Mouse (Mus musculus): ENCODE measurements at regions not wholly inside any gene's neighbourhood (a gene's known extent, or its start where the extent isn't known, plus 50 kb on each side); places are given as distances from the start of the nearest gene placed in this dataset.

DNA sequence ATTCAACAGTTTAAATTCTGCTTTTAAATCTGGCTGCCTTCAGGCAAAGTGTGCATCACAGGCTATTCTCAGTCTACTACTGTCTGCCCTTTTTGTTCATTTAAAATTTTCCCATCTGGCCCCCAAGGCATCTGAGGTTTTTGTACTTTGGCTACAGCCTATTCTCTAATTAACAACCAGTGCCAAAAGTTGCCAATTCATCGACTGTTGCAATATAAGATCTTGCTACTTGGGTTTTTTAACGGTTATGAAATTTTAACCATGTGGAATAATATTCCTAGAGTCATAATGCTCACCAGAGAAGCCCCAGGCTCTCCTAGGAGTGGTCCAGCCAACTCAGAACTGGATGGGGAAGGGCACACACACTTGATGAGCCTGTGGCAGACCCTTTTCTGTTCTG, 508.4 kb upstream of the Gm765 start:
- dilution Hi-C loops (cut with MboI; ENCODE audit: extremely low pct_ligation_motif_present, extremely low pct_unique_long_range_greater_than_20kb, low sequenced_read_pairs), result no loop called here
- no peaks in the 10 kb centered on the region for H3K9me3 ChIP-seq (replicated peaks; ENCODE audit: low read length)
- H3K36me3 ChIP-seq (replicated peaks in 1 of 2; ENCODE audit: control insufficient read depth in 1 of 2, insufficient read depth in 1 of 2, low read length in 1 of 2), result no peaks in the 10 kb centered on the region
- H3K27me3 ChIP-seq (replicated peaks), result no peaks in the 10 kb centered on the region
- no peak overlapping the region for H3K9ac ChIP-seq (ENCODE audit: insufficient read depth, low read depth)
- H3K4me3 ChIP-seq (replicated peaks in 1 of 3; ENCODE audit: low read depth in 2 of 3, low read length in 2 of 3, poor library complexity in 1 of 3), result no peak overlapping the region
- TF ChIP-seq MAX (IDR thresholded peaks at IDR 0.05; ENCODE audit: low read length) (no peak), UBTF (IDR thresholded peaks at IDR 0.05; ENCODE audit: low read depth, low read length) (no peak), RAD21 (IDR thresholded peaks at IDR 0.05; ENCODE audit: low read depth, low read length) (no peak), ZMIZ1 (IDR thresholded peaks at IDR 0.05; ENCODE audit: low read depth, low read length) (no peak), NRF1 (IDR thresholded peaks at IDR 0.05; ENCODE audit: low read depth, low read length) (no peak), MEF2A (IDR thresholded peaks at IDR 0.05; ENCODE audit: borderline replicate concordance, low read depth, low read length) (no peak), TBP (conservative IDR thresholded peaks at IDR 0.05; ENCODE audit: low read depth, low read length) (no peak), MAFK (IDR thresholded peaks at IDR 0.05; ENCODE audit: insufficient replicate concordance, low read length) (no peak), ZKSCAN1 (IDR thresholded peaks at IDR 0.05; ENCODE audit: borderline replicate concordance, low read depth, low read length) (no peak), POLR2AphosphoS2 (IDR thresholded peaks at IDR 0.05; ENCODE audit: low read depth, low read length) (no peak), TCF12 (IDR thresholded peaks at IDR 0.05; ENCODE audit: low read depth, low read length) (no peak), ETS1 (conservative IDR thresholded peaks at IDR 0.05; ENCODE audit: low read depth, low read length) (no peak), SMC3 (IDR thresholded peaks at IDR 0.05; ENCODE audit: low read depth, low read length) (no peak)
- no peak for DNase-seq (ENCODE audit: extremely low read depth)
- no peak overlapping the region for H3K27ac ChIP-seq (ENCODE audit: insufficient read depth, low read depth)
- H3K4me2 ChIP-seq (ENCODE audit: insufficient read depth, low read depth, poor library complexity, severe bottlenecking), result peak overlapping the region; percentile 50; the same call in 1 of the 2 replicates
- no peaks in the 10 kb centered on the region for H3K79me2 ChIP-seq (replicated peaks; ENCODE audit: control insufficient read depth, extremely low read depth, insufficient read depth, poor library complexity, severe bottlenecking)
- in situ Hi-C loops (cut with MboI; ENCODE audit: low pct_ligation_motif_present, low pct_unique_long_range_greater_than_20kb, low sequenced_read_pairs), result no loop called here
- H3K4me1 ChIP-seq (ENCODE audit: control insufficient read depth in 1 of 2, insufficient read depth in 2 of 2), result peaks cover 24 to 63% of the 10 kb centered on the region in 2 experiments

DNA sequence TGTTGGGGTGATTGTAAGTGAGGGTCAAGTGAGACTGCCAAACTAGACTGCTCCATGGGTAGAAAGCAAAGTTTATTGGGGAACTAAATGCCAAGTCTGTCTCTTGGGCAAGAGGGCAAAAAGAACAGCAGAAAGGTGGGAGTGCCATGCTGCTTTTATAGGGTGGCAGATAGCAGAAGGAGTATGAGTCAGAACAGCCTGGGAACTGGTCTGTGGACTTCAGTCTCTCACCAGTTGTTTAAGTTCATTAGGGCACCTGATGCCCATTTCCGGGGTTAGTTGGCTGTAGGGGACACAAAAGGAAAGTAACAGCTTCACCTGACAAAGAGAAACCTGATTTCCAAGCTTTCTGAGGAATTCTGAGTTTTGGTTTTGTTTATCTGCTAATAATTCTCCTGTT, 506.3 kb upstream of the Gm765 start:
- H3K79me2 ChIP-seq (replicated peaks; ENCODE audit: control insufficient read depth, extremely low read depth, insufficient read depth, poor library complexity, severe bottlenecking), result no peaks in the 10 kb centered on the region
- no peak overlapping the region for H3K4me3 ChIP-seq (replicated peaks in 1 of 3; ENCODE audit: low read depth in 2 of 3, low read length in 2 of 3, poor library complexity in 1 of 3)
- H3K4me1 ChIP-seq (ENCODE audit: control insufficient read depth in 1 of 2, insufficient read depth in 2 of 2), result peaks cover 31 to 84% of the 10 kb centered on the region in 2 experiments
- H3K4me2 ChIP-seq (ENCODE audit: insufficient read depth, low read depth, poor library complexity, severe bottlenecking), result no peak overlapping the region
- no peak overlapping the region for H3K27ac ChIP-seq (ENCODE audit: insufficient read depth, low read depth)
- no peak overlapping the region for H3K9ac ChIP-seq (ENCODE audit: insufficient read depth, low read depth)
- in situ Hi-C loops (cut with MboI; ENCODE audit: low pct_ligation_motif_present, low pct_unique_long_range_greater_than_20kb, low sequenced_read_pairs), result no loop called here
- dilution Hi-C loops (cut with MboI; ENCODE audit: extremely low pct_ligation_motif_present, extremely low pct_unique_long_range_greater_than_20kb, low sequenced_read_pairs), result no loop called here
- H3K9me3 ChIP-seq (replicated peaks; ENCODE audit: low read length), result no peaks in the 10 kb centered on the region
- H3K27me3 ChIP-seq (replicated peaks), result no peaks in the 10 kb centered on the region
- no peak for DNase-seq (ENCODE audit: extremely low read depth)
- H3K36me3 ChIP-seq (replicated peaks in 1 of 2; ENCODE audit: control insufficient read depth in 1 of 2, insufficient read depth in 1 of 2, low read length in 1 of 2), result no peaks in the 10 kb centered on the region
- no peak for TF ChIP-seq CHD2 (IDR thresholded peaks at IDR 0.05; ENCODE audit: low read length)
- TF ChIP-seq EP300 (IDR thresholded peaks at IDR 0.05; ENCODE audit: low read length), result no peak
- no peak for TF ChIP-seq E2F4 (IDR thresholded peaks at IDR 0.05; ENCODE audit: insufficient replicate concordance, low read depth, low read length)
- no peak for TF ChIP-seq CHD1 (IDR thresholded peaks at IDR 0.05; ENCODE audit: low read depth, low read length)
- no peak for TF ChIP-seq POLR2A (IDR thresholded peaks at IDR 0.05; ENCODE audit: low read depth, low read length)
- TF ChIP-seq NRF1 (IDR thresholded peaks at IDR 0.05; ENCODE audit: low read depth, low read length), result no peak
- no peak for TF ChIP-seq KAT2A (IDR thresholded peaks at IDR 0.05; ENCODE audit: insufficient replicate concordance, low read length)
- no peak for TF ChIP-seq TCF12 (IDR thresholded peaks at IDR 0.05; ENCODE audit: low read depth, low read length)
- TF ChIP-seq PAX5 (IDR thresholded peaks at IDR 0.05; ENCODE audit: low read length), result no peak
- no peak for TF ChIP-seq ETS1 (conservative IDR thresholded peaks at IDR 0.05; ENCODE audit: low read depth, low read length)
- no peak for TF ChIP-seq JUND (conservative IDR thresholded peaks at IDR 0.05; ENCODE audit: low read depth, low read length)
- TF ChIP-seq JUN (IDR thresholded peaks at IDR 0.05; ENCODE audit: insufficient read depth, low read depth, low read length), result no peak
- no peak for TF ChIP-seq MEF2A (IDR thresholded peaks at IDR 0.05; ENCODE audit: borderline replicate concordance, low read depth, low read length)
- no peak for TF ChIP-seq MAZ (IDR thresholded peaks at IDR 0.05; ENCODE audit: low read depth, low read length)
- TF ChIP-seq BHLHE40 (IDR thresholded peaks at IDR 0.05; ENCODE audit: low read depth, low read length), result no peak
- no peak for TF ChIP-seq ZMIZ1 (IDR thresholded peaks at IDR 0.05; ENCODE audit: low read depth, low read length)
- no peak for TF ChIP-seq MYC (IDR thresholded peaks at IDR 0.05; ENCODE audit: low read depth, low read length)
- TF ChIP-seq RCOR1 (conservative IDR thresholded peaks at IDR 0.05; ENCODE audit: low read depth, low read length), result no peak
- no peak for TF ChIP-seq GABPA (IDR thresholded peaks at IDR 0.05; ENCODE audit: insufficient replicate concordance, low read depth, low read length)
- no peak for TF ChIP-seq NELFE (IDR thresholded peaks at IDR 0.05; ENCODE audit: low read depth, low read length)

Measured in CH12.LX (cell line).